Mouse (Mus musculus) monocyte, adult 59 days (primary cell): ENCODE measurements around the gene Rbpjl. TPM values are rescaled to one million over a fixed set of nuclear protein-coding genes. Genes with fewer than 3 reads are reported as not detected.

Experiments used
- total RNA-seq, 2 experiments: library from RNA; stranded (reverse); gene quantifications; one replicate each; pipeline ENCODE4 v1.2.4; 2023

Gene Rbpjl
- not detected for total RNA-seq

GRCm38 (mm10) chr2:164402906-164403305 is at the start of gene Rbpjl:
Rbpjl (plus strand) TSS chr2:164403141.

GRCm38 (mm10) chr2:164389020-164389419 is 13.9 kb upstream of the Rbpjl start, which contains the start of gene Slpi:
Slpi (minus strand) TSS chr2:164389095.

GRCm38 (mm10) chr2:164405060-164405459 is 2.1 kb downstream of the Rbpjl start, which contains the start of gene Matn4:
Matn4 (minus strand) TSS chr2:164405160.

GRCm38 (mm10) chr2:164443460-164444000 is 40.6 kb downstream of the Rbpjl start, which contains the start of gene Sdc4:
Sdc4 (minus strand) TSS chr2:164443887.

GRCm38 (mm10) chr2:164456864-164457300 is 53.9 kb downstream of the Rbpjl start, which contains the start of gene Sys1:
Sys1 (plus strand) TSS chr2:164456964.

GRCm38 (mm10) chr2:164460745-164461551 is 58.0 kb downstream of the Rbpjl start, which contains the start of gene Gm20458:
Gm20458 (plus strand) TSS chr2:164460967.

Other genes starting within 250 kb of the Rbpjl start
- gene Kcns1, start 232.0 kb upstream of the Rbpjl start, total RNA-seq, result not detected
- gene Wfdc5, start 220.4 kb upstream of the Rbpjl start, total RNA-seq, result not detected
- gene Wfdc12, start 212.5 kb upstream of the Rbpjl start, total RNA-seq, result not detected
- gene Wfdc15a, start 203.0 kb upstream of the Rbpjl start, total RNA-seq, result not detected
- not detected for gene Wfdc15b, start 181.5 kb upstream of the Rbpjl start, total RNA-seq
- gene Svs2, start 164.7 kb upstream of the Rbpjl start, total RNA-seq, result not detected
- gene Svs3b, start 146.5 kb upstream of the Rbpjl start, total RNA-seq, result not detected
- not detected for gene Svs4, start 124.7 kb upstream of the Rbpjl start, total RNA-seq
- gene Svs3a, start 113.9 kb upstream of the Rbpjl start, total RNA-seq, result not detected
- not detected for gene Svs6, start 86.4 kb upstream of the Rbpjl start, total RNA-seq
- not detected for gene Svs5, start 70.4 kb upstream of the Rbpjl start, total RNA-seq
- 100 to 1,000 TPM; 227 to 229 TPM for gene Slpi, start 14.0 kb upstream of the Rbpjl start, total RNA-seq
- not detected for gene Matn4, start 2.0 kb downstream of the Rbpjl start, total RNA-seq
- gene Sdc4, start 40.7 kb downstream of the Rbpjl start, total RNA-seq, result 10 to 100 TPM; 13.2 to 13.8 TPM
- gene Sys1, start 53.8 kb downstream of the Rbpjl start, total RNA-seq, result 10 to 100 TPM; 35.5 to 36.0 TPM
- gene Gm20458, start 57.8 kb downstream of the Rbpjl start, total RNA-seq, result 10 to 100 TPM; 10.9 to 12.8 TPM
- not detected for gene Trp53tg5, start 70.6 kb downstream of the Rbpjl start, total RNA-seq
- gene Dbndd2, start 83.0 kb downstream of the Rbpjl start, total RNA-seq, result 10 to 100 TPM; 11.1 to 19.7 TPM
- 10 to 100 TPM; 74.5 to 76.9 TPM for gene Pigt, start 94.4 kb downstream of the Rbpjl start, total RNA-seq
- gene Wfdc2, start 159.3 kb downstream of the Rbpjl start, total RNA-seq, result not detected
- gene Spint3, start 170.3 kb downstream of the Rbpjl start, total RNA-seq, result not detected
- gene Wfdc6a, start 182.3 kb downstream of the Rbpjl start, total RNA-seq, result not detected
- gene Eppin, start 190.5 kb downstream of the Rbpjl start, total RNA-seq, result not detected
- gene Wfdc6b, start 210.4 kb downstream of the Rbpjl start, total RNA-seq, result not detected
- not detected for gene Wfdc8, start 210.5 kb downstream of the Rbpjl start, total RNA-seq
- gene Wfdc16, start 235.7 kb downstream of the Rbpjl start, total RNA-seq, result not detected